Mouse (Mus musculus): ENCODE results near the gene Sympk.

DNA sequence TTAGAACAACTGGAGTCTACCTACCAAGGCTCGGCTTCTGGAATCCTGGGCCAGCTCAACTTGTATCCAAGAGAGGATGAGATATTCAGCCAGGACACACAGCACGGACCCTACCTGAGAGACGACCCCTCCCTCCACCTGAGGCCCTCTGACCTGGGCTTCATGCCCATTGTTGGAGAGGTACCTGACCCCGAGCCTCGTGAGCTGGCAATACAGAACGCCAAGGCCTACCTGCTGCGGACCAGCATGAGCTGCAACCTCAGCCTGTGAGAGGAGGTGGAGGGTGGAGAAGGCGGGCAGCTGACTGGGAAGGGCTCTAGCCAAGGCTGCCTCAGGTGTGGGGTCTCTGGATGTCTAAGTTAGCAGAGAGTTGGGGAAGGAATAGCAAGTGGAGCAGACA lies 30.9 kb downstream of the Sympk start:
- TF ChIP-seq CTCF (IDR thresholded peaks at IDR 0.05; ENCODE audit: extremely low read depth, insufficient read length, insufficient replicate concordance, low read depth, low read length) (no peak), POLR2A (IDR thresholded peaks at IDR 0.05; ENCODE audit: low read depth, low read length) (no peak)
